Mouse (Mus musculus) limb, embryonic 11.5 days (tissue): ENCODE measurements around the gene Gse1. TPM values are rescaled to one million over a fixed set of nuclear protein-coding genes. Genes with fewer than 3 reads are reported as not detected.

Experiments
- ATAC-seq: fragments of 200-750 bp; cut with Nextera tagmentation; 2 replicates; pipeline ENCODE4 v1.8.0; 2017; ENCODE audit warnings: low read depth; ENCODE audit not compliant: insufficient number of reproducible peaks, low FRiP score, low TSS enrichment
- DNase-seq: peaks from one replicate; pipeline ENCODE4 v3.0.0-alpha.2; 2015; ENCODE audit warnings: low spot score
- H3K27ac ChIP-seq: fragments of 300-500 bp; sonication (generic); replicated peaks from 2 replicates; pipeline ENCODE4 v1.5.1; 2014; ENCODE audit warnings: low read depth, mild to moderate bottlenecking, low read length
- H3K27me3 ChIP-seq: fragments of 300-500 bp; sonication (generic); 2 replicates; pipeline ENCODE4 v1.6.1; 2014; ENCODE audit warnings: mild to moderate bottlenecking, low read length, mixed read lengths; ENCODE audit not compliant: control insufficient read depth, insufficient read depth
- H3K36me3 ChIP-seq: fragments of 300-500 bp; sonication (generic); 2 replicates; pipeline ENCODE4 v1.6.1; 2014; ENCODE audit warnings: mild to moderate bottlenecking, low read length, moderate library complexity, mixed read lengths; ENCODE audit not compliant: control insufficient read depth, insufficient read depth
- H3K4me1 ChIP-seq: fragments of 300-500 bp; sonication (generic); 2 replicates; pipeline ENCODE4 v1.6.1; 2014; ENCODE audit warnings: low read length, mixed read lengths; ENCODE audit not compliant: control insufficient read depth, insufficient read depth
- H3K4me2 ChIP-seq: fragments of 300-500 bp; sonication (generic); 2 replicates; pipeline ENCODE4 v1.6.1; 2014; ENCODE audit warnings: low read depth, mild to moderate bottlenecking, moderate library complexity; ENCODE audit not compliant: severe bottlenecking
- H3K4me3 ChIP-seq: fragments of 300-500 bp; sonication (generic); 2 replicates; pipeline ENCODE4 v1.5.1; 2014; ENCODE audit warnings: low read depth, low read length
- H3K9ac ChIP-seq: fragments of 300-500 bp; sonication (generic); 2 replicates; pipeline ENCODE4 v1.6.1; 2014; ENCODE audit warnings: mild to moderate bottlenecking, low read length
- H3K9me3 ChIP-seq: fragments of 300-500 bp; sonication (generic); 2 replicates; pipeline ENCODE4 v1.6.1; 2016; ENCODE audit warnings: low read length; ENCODE audit not compliant: control insufficient read depth
- WGBS: fragments of 180-500 bp; shearing (Covaris S2); extraction: QIAGEN DNeasy Blood & Tissue Kit; methylation state at CpG from one replicate; pipeline ENCODE4 v1.1.7; 2014; 5-methylcytosine and 5-hydroxymethylcytosine counted together
- polyA plus RNA-seq: library from polyadenylated mRNA; unstranded; fragments of >200 nt; fragmentation: Nextera tagmentation; extraction: Ambion mirVana; gene quantifications from 2 replicates; pipeline ENCODE4 v1.2.1, GENCODE M21; 2014

Gse1 gene
- polyA plus RNA-seq, 1 experiment from 2014 or later, result 6.6 TPM

- Histone ChIP-seq H3K4me3 (no peak overlapping the region), H3K9ac (no peak overlapping the region), H3K9me3 (no peaks in the 10 kb centered on the region), H3K4me2 (no peak overlapping the region), H3K27ac (no peak overlapping the region), H3K27me3 (no peaks in the 10 kb centered on the region), H3K36me3 (no peaks in the 10 kb centered on the region), H3K4me1 (peaks cover 9% of the 10 kb centered on the region)
- 90% methylated on average over 5 of the region's 5 CpGs for WGBS
- DNase-seq, result no peak
- ATAC-seq, result no peak
Observed at GRCm38 (mm10) chr8:120594571-120594970, 366.3 kb downstream of the Gse1 start.

- 8% methylated on average over 5 of the region's 5 CpGs for WGBS
- H3K9ac ChIP-seq, result no peak overlapping the region
- H3K4me1 ChIP-seq, result peaks cover 7% of the 10 kb centered on the region; the same call in 1 of the 2 replicates
- no peak overlapping the region for H3K27ac ChIP-seq
- H3K27me3 ChIP-seq, result no peaks in the 10 kb centered on the region
- H3K4me3 ChIP-seq, result no peak overlapping the region
- DNase-seq (peak; percentile 85), ATAC-seq (no peak)
- no peaks in the 10 kb centered on the region for H3K36me3 ChIP-seq
- no peaks in the 10 kb centered on the region for H3K9me3 ChIP-seq
- H3K4me2 ChIP-seq, result no peak overlapping the region
Observed at GRCm38 (mm10) chr8:120595963-120596362, 367.7 kb downstream of the Gse1 start.

GRCm38 (mm10) chr8:120598579-120598978 is 370.3 kb downstream of the Gse1 start:
- WGBS, result 27% methylated on average over 24 of the region's 24 CpGs
- ATAC-seq, result no peak
- Histone ChIP-seq H3K36me3 (no peaks in the 10 kb centered on the region), H3K9me3 (no peaks in the 10 kb centered on the region), H3K4me1 (peaks cover 10% of the 10 kb centered on the region; the same call in 1 of the 2 replicates), H3K4me3 (no peak overlapping the region), H3K27ac (no peak overlapping the region), H3K27me3 (no peaks in the 10 kb centered on the region), H3K9ac (0 out of 2 replicates have a peak overlapping the region, but pooled peaks have one; percentile 2), H3K4me2 (peak overlapping the region; percentile 22; the same call in 1 of the 2 replicates)
- DNase-seq, result peak; percentile 61

GRCm38 (mm10) chr8:120599504-120599903 is 371.2 kb downstream of the Gse1 start:
- Histone ChIP-seq H3K9ac (no peak overlapping the region), H3K36me3 (no peaks in the 10 kb centered on the region), H3K4me3 (no peak overlapping the region), H3K27ac (no peak overlapping the region), H3K4me2 (no peak overlapping the region), H3K27me3 (no peaks in the 10 kb centered on the region), H3K9me3 (no peaks in the 10 kb centered on the region), H3K4me1 (peaks cover 10% of the 10 kb centered on the region; the same call in 1 of the 2 replicates)
- 60% methylated on average over 7 of the region's 7 CpGs for WGBS
- peak; percentile 80 for DNase-seq
- ATAC-seq, result no peak

GRCm38 (mm10) chr8:120602672-120603071 is 374.4 kb downstream of the Gse1 start:
- Histone ChIP-seq H3K9ac (no peak overlapping the region), H3K4me1 (peaks cover 10% of the 10 kb centered on the region; the same call in 1 of the 2 replicates), H3K27me3 (no peaks in the 10 kb centered on the region), H3K9me3 (no peaks in the 10 kb centered on the region), H3K36me3 (no peaks in the 10 kb centered on the region), H3K27ac (no peak overlapping the region), H3K4me2 (no peak overlapping the region), H3K4me3 (no peak overlapping the region)
- no peak; the same call in 1 of the 2 replicates for ATAC-seq
- 46% methylated on average over 6 of the region's 6 CpGs for WGBS
- DNase-seq, result peak; percentile 45

- Histone ChIP-seq H3K9ac (no peak overlapping the region), H3K4me3 (no peak overlapping the region), H3K27ac (no peak overlapping the region), H3K9me3 (no peaks in the 10 kb centered on the region), H3K36me3 (no peaks in the 10 kb centered on the region), H3K4me1 (0 out of 2 replicates have a peak, but pooled peaks cover 3% of the 10 kb centered on the region), H3K27me3 (no peaks in the 10 kb centered on the region), H3K4me2 (no peak overlapping the region)
- DNase-seq, result no peak
- 84% methylated on average over 9 of the region's 9 CpGs for WGBS
- ATAC-seq, result no peak
Observed at GRCm38 (mm10) chr8:120607460-120607859, 379.2 kb downstream of the Gse1 start.

GRCm38 (mm10) chr8:120607885-120608284 is 379.6 kb downstream of the Gse1 start:
- no peaks in the 10 kb centered on the region for H3K36me3 ChIP-seq
- H3K9ac ChIP-seq, result no peak overlapping the region
- H3K4me1 ChIP-seq, result no peaks in the 10 kb centered on the region
- no peak overlapping the region for H3K4me3 ChIP-seq
- H3K27me3 ChIP-seq, result no peaks in the 10 kb centered on the region
- no peak overlapping the region for H3K4me2 ChIP-seq
- no peaks in the 10 kb centered on the region for H3K9me3 ChIP-seq
- 11% methylated on average over 7 of the region's 7 CpGs for WGBS
- DNase-seq, result peak; percentile 86
- no peak overlapping the region for H3K27ac ChIP-seq
- no peak for ATAC-seq

GRCm38 (mm10) chr8:120610824-120611223 is 382.6 kb downstream of the Gse1 start:
- Histone ChIP-seq H3K4me3 (no peak overlapping the region), H3K36me3 (no peaks in the 10 kb centered on the region), H3K9me3 (no peaks in the 10 kb centered on the region), H3K27me3 (no peaks in the 10 kb centered on the region), H3K4me1 (no peaks in the 10 kb centered on the region), H3K27ac (no peak overlapping the region), H3K4me2 (no peak overlapping the region), H3K9ac (no peak overlapping the region)
- ATAC-seq, result no peak
- WGBS, result 86% methylated on average over 6 of the region's 6 CpGs
- DNase-seq, result no peak

GRCm38 (mm10) chr8:120614491-120614890 is 386.2 kb downstream of the Gse1 start:
- H3K27me3 ChIP-seq, result no peaks in the 10 kb centered on the region
- H3K9ac ChIP-seq, result no peak overlapping the region
- no peaks in the 10 kb centered on the region for H3K9me3 ChIP-seq
- no peak for DNase-seq
- H3K27ac ChIP-seq, result no peak overlapping the region
- no peak for ATAC-seq
- 90% methylated on average over 3 of the region's 3 CpGs for WGBS
- H3K36me3 ChIP-seq, result no peaks in the 10 kb centered on the region
- no peak overlapping the region for H3K4me2 ChIP-seq
- H3K4me1 ChIP-seq, result no peaks in the 10 kb centered on the region
- H3K4me3 ChIP-seq, result no peak overlapping the region
